Mouse (Mus musculus) kidney, postnatal 0 days (tissue): Measurements from ENCODE around the gene Syna. TPM values are rescaled to one million over a fixed set of nuclear protein-coding genes. Genes with fewer than 3 reads are reported as not detected.

Experiments
- ATAC-seq: fragments of 200-750 bp; cut with Nextera tagmentation; replicated peaks from 2 replicates; pipeline ENCODE4 v1.8.0; 2017; ENCODE audit warnings: low read depth, moderate number of reproducible peaks, moderate TSS enrichment, moderate library complexity; ENCODE audit not compliant: low FRiP score
- DNase-seq: peaks from one replicate; pipeline ENCODE4 v3.0.0-alpha.2; 2016; ENCODE audit warnings: low spot score
- H3K27ac ChIP-seq: fragments of 300-500 bp; sonication (generic); 2 replicates; pipeline ENCODE4 v1.5.1; 2014; ENCODE audit warnings: mild to moderate bottlenecking
- H3K27me3 ChIP-seq: fragments of 300-500 bp; sonication (generic); 2 replicates; pipeline ENCODE4 v1.6.1; 2014; ENCODE audit warnings: low read length, mixed read lengths; ENCODE audit not compliant: insufficient read depth
- H3K36me3 ChIP-seq: fragments of 300-500 bp; sonication (generic); 2 replicates; pipeline ENCODE4 v1.6.1; 2014; ENCODE audit warnings: low read length, mixed read lengths; ENCODE audit not compliant: insufficient read depth
- H3K4me1 ChIP-seq: fragments of 300-500 bp; sonication (generic); replicated peaks from 2 replicates; pipeline ENCODE4 v1.6.1; 2014; ENCODE audit warnings: antibody characterized with exemption, low read length, mixed read lengths; ENCODE audit not compliant: insufficient read depth
- H3K4me2 ChIP-seq: fragments of 300-500 bp; sonication (generic); 2 replicates; pipeline ENCODE4 v1.6.1; 2014; ENCODE audit warnings: mild to moderate bottlenecking, low read length, moderate library complexity, mixed read lengths
- H3K4me3 ChIP-seq: fragments of 300-500 bp; sonication (generic); replicated peaks from 2 replicates; pipeline ENCODE4 v1.5.1; 2014; ENCODE audit warnings: low read depth, low read length
- H3K9ac ChIP-seq: fragments of 300-500 bp; sonication (generic); 2 replicates; pipeline ENCODE4 v1.6.1; 2014; ENCODE audit warnings: low read depth, low read length
- H3K9me3 ChIP-seq: fragments of 300-500 bp; sonication (generic); replicated peaks from 2 replicates; pipeline ENCODE4 v1.6.1; 2016; ENCODE audit warnings: low read length, inconsistent platforms, mixed read lengths
- CTCF ChIP-seq: IDR thresholded peaks from 2 replicates; pipeline ENCODE4 v1.5.1; 2016; ENCODE audit warnings: antibody characterized with exemption, low read depth, mild to moderate bottlenecking, moderate library complexity
- WGBS: fragments of 180-500 bp; shearing (Covaris S2); extraction: QIAGEN DNeasy Blood & Tissue Kit; methylation state at CpG from one replicate; pipeline ENCODE4 v1.1.7; 2014; 5-methylcytosine and 5-hydroxymethylcytosine counted together
- polyA plus RNA-seq: library from polyadenylated mRNA; unstranded; fragments of >200 nt; fragmentation: Nextera tagmentation; extraction: Ambion mirVana; gene quantifications from 2 replicates; pipeline ENCODE4 v1.2.1, GENCODE M21; 2015

The Syna gene
- polyA plus RNA-seq, 1 experiment from 2014 or later = 0.32 TPM

- Histone ChIP-seq H3K9me3 (no peaks in the 10 kb centered on the region), H3K27ac (no peak overlapping the region), H3K27me3 (no peaks in the 10 kb centered on the region), H3K4me3 (no peak overlapping the region), H3K4me1 (no peaks in the 10 kb centered on the region), H3K36me3 (peaks cover 38% of the 10 kb centered on the region), H3K9ac (no peak overlapping the region), H3K4me2 (no peak overlapping the region)
- ATAC-seq (no peak), DNase-seq (no peak)
- WGBS = 81% methylated on average over 3 of the region's 3 CpGs
- no peak for TF ChIP-seq CTCF
Observed at GRCm38 (mm10) chr5:134589900-134590299, 29.9 kb upstream of the Syna start.

GRCm38 (mm10) chr5:134584798-134585197 is 24.8 kb upstream of the Syna start:
- H3K4me2 ChIP-seq = no peak overlapping the region
- no peaks in the 10 kb centered on the region for H3K4me1 ChIP-seq
- DNase-seq (no peak), ATAC-seq (no peak)
- no peak overlapping the region for H3K27ac ChIP-seq
- no peak for TF ChIP-seq CTCF
- no peak overlapping the region for H3K4me3 ChIP-seq
- 0 out of 2 replicates have a peak, but pooled peaks cover 2% of the 10 kb centered on the region for H3K36me3 ChIP-seq
- no peaks in the 10 kb centered on the region for H3K9me3 ChIP-seq
- H3K9ac ChIP-seq = no peak overlapping the region
- no peaks in the 10 kb centered on the region for H3K27me3 ChIP-seq
- WGBS = 92% methylated on average over 5 of the region's 5 CpGs

- Histone ChIP-seq H3K4me1 (no peaks in the 10 kb centered on the region), H3K36me3 (0 out of 2 replicates have a peak, but pooled peaks cover 2% of the 10 kb centered on the region), H3K9ac (no peak overlapping the region), H3K27me3 (no peaks in the 10 kb centered on the region), H3K27ac (no peak overlapping the region), H3K4me2 (no peak overlapping the region), H3K4me3 (no peak overlapping the region), H3K9me3 (no peaks in the 10 kb centered on the region)
- 76% methylated on average over 3 of the region's 3 CpGs for WGBS
- ATAC-seq (no peak), DNase-seq (no peak)
- no peak for TF ChIP-seq CTCF
Observed at GRCm38 (mm10) chr5:134583884-134584213, 23.9 kb upstream of the Syna start.

GRCm38 (mm10) chr5:134583006-134583883 is 23.3 kb upstream of the Syna start:
- H3K27ac ChIP-seq = no peak overlapping the region
- no peaks in the 10 kb centered on the region for H3K9me3 ChIP-seq
- H3K36me3 ChIP-seq = 0 out of 2 replicates have a peak, but pooled peaks cover 2% of the 10 kb centered on the region
- TF ChIP-seq CTCF = no peak
- ATAC-seq (no peak), DNase-seq (no peak)
- H3K4me2 ChIP-seq = peak overlapping the region; percentile 60
- H3K4me3 ChIP-seq = peak overlapping the region; percentile 88
- WGBS = 28% methylated on average over 15 of the region's 15 CpGs
- peak overlapping the region; percentile 76 for H3K9ac ChIP-seq
- H3K27me3 ChIP-seq = no peaks in the 10 kb centered on the region
- H3K4me1 ChIP-seq = no peaks in the 10 kb centered on the region

- peak; percentile 99 for DNase-seq
- H3K4me2 ChIP-seq = peak overlapping the region; percentile 60
- no peaks in the 10 kb centered on the region for H3K9me3 ChIP-seq
- peak overlapping the region; percentile 76 for H3K9ac ChIP-seq
- H3K36me3 ChIP-seq = 0 out of 2 replicates have a peak, but pooled peaks cover 2% of the 10 kb centered on the region
- peak overlapping the region; percentile 88 for H3K4me3 ChIP-seq
- 8% methylated on average over 28 of the region's 30 CpGs for WGBS
- TF ChIP-seq CTCF = peak; percentile 82
- H3K27ac ChIP-seq = no peak overlapping the region
- H3K4me1 ChIP-seq = no peaks in the 10 kb centered on the region
- no peaks in the 10 kb centered on the region for H3K27me3 ChIP-seq
- peak; percentile 88 for ATAC-seq
Observed at GRCm38 (mm10) chr5:134582221-134582907, 22.4 kb upstream of the Syna start.

GRCm38 (mm10) chr5:134581146-134581545 is 21.2 kb upstream of the Syna start, which contains the start of gene Rfc2:
TSS of gene Rfc2 (plus strand) at chr5:134581366.
- no peak for ATAC-seq
- Histone ChIP-seq H3K9me3 (no peaks in the 10 kb centered on the region), H3K27me3 (no peaks in the 10 kb centered on the region), H3K9ac (no peak within 1 kb of the TSS), H3K4me1 (no peaks in the 10 kb centered on the region), H3K36me3 (no peaks in the 10 kb centered on the region), H3K4me2 (no peak within 1 kb of the TSS), H3K4me3 (no peak within 1 kb of the TSS), H3K27ac (peak within 1 kb of the TSS; percentile 63)
- DNase-seq = no peak
- no peak for TF ChIP-seq CTCF
- 52% methylated on average over 5 of the region's 5 CpGs for WGBS
